Mouse (Mus musculus): ENCODE measurements around the gene Lgi2. TPM values are rescaled to one million over a fixed set of nuclear protein-coding genes. Genes with fewer than 3 reads are reported as not detected.

Gene Lgi2
- polyA plus RNA-seq, 1 experiment from 2014 or later, result 1.8 TPM

- TF ChIP-seq CTCF (IDR thresholded peaks at IDR 0.05; ENCODE audit: low read depth), result no peak
- 85% methylated on average over 6 of the region's 6 CpGs for WGBS
- Histone ChIP-seq H3K9ac (ENCODE audit: low read depth, low read length) (no peak overlapping the region), H3K27ac (ENCODE audit: low read depth, low read length) (no peak overlapping the region), H3K36me3 (ENCODE audit: control insufficient read depth, insufficient read depth) (no peaks in the 10 kb centered on the region), H3K4me2 (replicated peaks; ENCODE audit: low read depth) (no peak overlapping the region), H3K9me3 (ENCODE audit: control insufficient read depth) (no peaks in the 10 kb centered on the region), H3K4me1 (replicated peaks; ENCODE audit: control insufficient read depth, insufficient read depth, low read length) (no peaks in the 10 kb centered on the region), H3K27me3 (replicated peaks; ENCODE audit: control insufficient read depth, insufficient read depth, low read length) (no peaks in the 10 kb centered on the region), H3K4me3 (ENCODE audit: low read depth, low read length) (no peak overlapping the region)
- no peak for ATAC-seq
Observed at GRCm38 (mm10) chr5:52491496-52491895, 74.8 kb downstream of the Lgi2 start.

- H3K4me1 ChIP-seq (replicated peaks; ENCODE audit: control insufficient read depth, insufficient read depth, low read length), result no peaks in the 10 kb centered on the region
- H3K9ac ChIP-seq (ENCODE audit: low read depth, low read length), result no peak overlapping the region
- no peaks in the 10 kb centered on the region for H3K9me3 ChIP-seq (ENCODE audit: control insufficient read depth)
- H3K4me3 ChIP-seq (ENCODE audit: low read depth, low read length), result no peak overlapping the region
- 68% methylated on average over 13 of the region's 13 CpGs for WGBS
- H3K4me2 ChIP-seq (replicated peaks; ENCODE audit: low read depth), result no peak overlapping the region
- no peaks in the 10 kb centered on the region for H3K36me3 ChIP-seq (ENCODE audit: control insufficient read depth, insufficient read depth)
- no peak for TF ChIP-seq CTCF (IDR thresholded peaks at IDR 0.05; ENCODE audit: low read depth)
- no peak for ATAC-seq
- H3K27me3 ChIP-seq (replicated peaks; ENCODE audit: control insufficient read depth, insufficient read depth, low read length), result no peaks in the 10 kb centered on the region
- H3K27ac ChIP-seq (ENCODE audit: low read depth, low read length), result no peak overlapping the region
Observed at GRCm38 (mm10) chr5:52487559-52488430, 78.5 kb downstream of the Lgi2 start.

Other genes starting within 250 kb of the Lgi2 start
- gene Sod3, start 202.7 kb downstream of the Lgi2 start, polyA plus RNA-seq (2015; fragmentation: Nextera tagmentation; extraction: Ambion mirVana), result 6.5 and 11.3 TPM in 2 replicates
- 3.0 and 3.3 TPM in 2 replicates for gene Ccdc149, start 94.9 kb downstream of the Lgi2 start, polyA plus RNA-seq (2015; fragmentation: Nextera tagmentation; extraction: Ambion mirVana)
- gene Sepsecs, start 103.2 kb upstream of the Lgi2 start, polyA plus RNA-seq (2015; fragmentation: Nextera tagmentation; extraction: Ambion mirVana), result 8.9 and 9.1 TPM in 2 replicates
- gene Pi4k2b, start 175.1 kb upstream of the Lgi2 start, polyA plus RNA-seq (2015; fragmentation: Nextera tagmentation; extraction: Ambion mirVana), result 40.9 and 43.1 TPM in 2 replicates
- 4.2 TPM in 2 replicates for gene Zcchc4, start 208.9 kb upstream of the Lgi2 start, polyA plus RNA-seq (2015; fragmentation: Nextera tagmentation; extraction: Ambion mirVana)